Mouse (Mus musculus): ENCODE measurements at regions not wholly inside any gene's neighbourhood (a gene's known extent, or its start where the extent isn't known, plus 50 kb on each side); places are given as distances from the start of the nearest gene placed in this dataset.

GRCm38 (mm10) chr3:15194362-15194761 lies 137.7 kb downstream of the Gm9733 start:
- intact Hi-C loops (cut with DNase I): loop anchor here (5.0 kb wide), 1 partner anchor 517 kb away; no protein-coding TSS in a partner anchor
- DNase-seq: peak; percentile 75

- DNase-seq: no peak
- intact Hi-C loops (cut with DNase I): loop anchor here (5.0 kb wide), 1 partner anchor 324 kb away; no protein-coding TSS in a partner anchor
Observed at GRCm38 (mm10) chr3:15196101-15196500, 136.0 kb downstream of the Gm9733 start.

- no peak for DNase-seq
- intact Hi-C loops (cut with DNase I): loop anchor here (5.0 kb wide), 1 partner anchor 326 kb away; no protein-coding TSS in a partner anchor
Observed at GRCm38 (mm10) chr3:15198086-15198485, 134.0 kb downstream of the Gm9733 start.

DNA sequence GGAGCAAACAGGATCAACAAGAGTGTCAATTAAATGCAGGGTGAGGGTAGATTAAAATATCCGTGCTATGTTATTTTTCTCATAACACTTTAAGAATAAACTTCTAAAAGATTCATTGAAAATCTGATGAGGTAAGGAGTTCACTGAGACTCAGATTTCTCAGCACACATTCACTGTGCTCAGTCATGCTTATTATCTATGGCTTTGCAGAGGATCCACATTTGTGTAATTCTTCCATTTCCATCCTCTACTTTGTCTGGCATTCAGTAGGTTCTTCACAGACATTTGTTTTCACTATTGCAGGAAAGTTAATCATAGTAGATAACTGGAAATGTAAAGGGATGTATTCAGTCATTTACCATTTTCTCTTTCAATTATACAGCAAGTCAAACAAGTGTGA lies 131.8 kb downstream of the Gm9733 start:
- intact Hi-C loops (cut with DNase I): no loop called here
- no peak for DNase-seq

DNA sequence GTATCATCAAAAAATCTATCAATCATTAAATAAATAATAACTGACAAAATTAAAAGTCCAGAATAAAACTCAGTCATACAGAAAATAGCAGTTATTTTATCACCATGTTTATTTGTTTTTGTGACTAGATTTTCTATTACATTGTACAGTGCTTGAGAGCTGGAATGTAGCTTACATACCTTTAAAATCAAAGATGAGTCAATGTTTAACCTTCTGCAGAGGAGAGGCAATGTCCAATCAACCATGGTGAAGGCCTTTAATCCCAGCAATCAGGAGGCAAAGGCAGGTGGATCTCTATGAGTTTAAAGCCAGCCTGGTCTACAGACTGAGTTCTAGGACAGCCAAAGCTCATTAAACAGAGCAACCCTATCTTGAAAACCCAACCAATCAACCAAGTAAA lies 131.1 kb downstream of the Gm9733 start:
- DNase-seq: no peak
- intact Hi-C loops (cut with DNase I): no loop called here

DNA sequence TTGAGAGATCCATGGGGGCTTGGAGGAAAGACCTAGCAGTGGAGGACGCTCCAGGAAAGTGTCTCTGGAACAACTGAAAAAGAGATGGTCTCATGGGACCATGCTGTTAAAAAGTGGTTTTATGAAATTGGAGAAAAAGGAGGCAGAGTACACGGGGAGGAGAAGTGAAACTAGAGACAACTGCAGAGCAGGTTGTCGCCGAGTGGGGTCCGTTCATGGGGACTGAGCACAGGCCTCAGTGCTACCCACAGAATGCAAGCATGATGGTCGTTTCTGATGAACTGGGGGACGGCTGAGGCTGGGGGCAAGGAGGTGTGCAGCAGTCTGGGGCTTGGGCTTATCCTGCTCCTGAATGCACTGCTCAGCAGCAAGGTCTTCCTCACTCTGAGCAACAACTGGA lies 129.3 kb downstream of the Gm9733 start:
- DNase-seq: no peak
- intact Hi-C loops (cut with DNase I): no loop called here

DNA sequence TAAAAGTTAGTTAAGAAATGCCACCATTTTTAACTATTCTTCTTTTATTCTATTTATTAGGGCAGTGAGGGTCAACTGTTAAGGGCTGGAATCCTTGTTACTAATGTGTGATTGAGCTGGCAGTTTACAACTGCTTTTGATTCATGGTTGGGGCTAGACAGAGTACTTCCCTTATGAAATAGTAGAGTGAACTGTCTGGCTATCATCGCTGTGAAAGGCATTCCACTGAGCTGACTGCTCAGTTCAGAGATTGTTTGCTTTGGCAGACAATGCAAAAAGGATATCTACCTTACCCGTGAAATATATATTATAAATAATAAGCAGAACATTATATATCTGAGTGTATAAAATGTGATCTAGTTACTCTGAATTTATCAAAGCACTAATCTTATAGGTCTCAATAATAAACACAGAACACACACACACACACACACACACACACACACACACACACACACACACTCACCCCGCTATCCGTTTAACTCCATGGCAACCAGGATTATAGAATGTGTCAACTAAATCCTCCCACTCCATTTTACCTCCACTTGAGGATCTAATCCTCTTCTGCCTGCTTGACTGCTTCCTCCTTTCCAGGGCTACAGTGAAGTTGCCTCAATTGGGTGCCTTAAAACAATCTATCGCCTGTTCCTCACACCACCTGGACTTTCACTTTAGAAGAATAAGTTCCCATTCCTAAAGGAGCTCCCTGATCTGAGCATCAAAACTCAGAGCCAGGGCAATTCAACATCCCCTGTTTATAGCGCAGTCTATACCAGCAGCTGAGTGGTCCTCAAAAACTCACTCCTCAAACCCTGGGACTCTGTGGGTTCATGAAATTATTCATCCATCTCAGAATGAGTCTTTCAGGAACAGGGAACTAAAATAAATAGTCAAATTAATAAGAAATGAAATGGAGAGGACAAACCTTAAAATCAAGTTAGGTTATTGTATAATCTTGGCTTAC lies 126.6 kb downstream of the Gm9733 start:
- no peak for DNase-seq
- intact Hi-C loops (cut with DNase I): no loop called here

GRCm38 (mm10) chr3:15212357-15212756 lies 119.7 kb downstream of the Gm9733 start:
- intact Hi-C loops (cut with DNase I): no loop called here
- no peak for DNase-seq

DNA sequence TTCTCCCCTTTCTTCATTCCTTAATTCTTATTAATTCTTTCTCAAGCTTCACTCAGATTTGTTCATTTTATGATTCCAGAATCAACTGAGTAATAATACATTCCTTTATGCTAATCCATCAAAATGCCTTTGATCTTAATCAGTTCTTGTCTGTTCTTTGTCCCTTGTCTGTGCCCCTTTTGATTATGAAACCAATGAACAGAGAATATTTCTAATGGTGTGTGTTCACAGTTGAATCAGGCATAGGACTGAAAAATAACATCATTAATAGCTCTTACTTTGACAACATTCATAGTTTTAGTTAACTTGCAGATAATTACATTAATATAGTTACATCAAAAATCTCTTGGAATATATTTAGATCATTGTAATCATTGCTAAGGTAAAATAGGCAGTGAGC lies 114.5 kb downstream of the Gm9733 start:
- DNase-seq: no peak
- intact Hi-C loops (cut with DNase I): no loop called here

GRCm38 (mm10) chr3:15219275-15219674 lies 112.8 kb downstream of the Gm9733 start:
- no peak for DNase-seq
- intact Hi-C loops (cut with DNase I): no loop called here

DNA sequence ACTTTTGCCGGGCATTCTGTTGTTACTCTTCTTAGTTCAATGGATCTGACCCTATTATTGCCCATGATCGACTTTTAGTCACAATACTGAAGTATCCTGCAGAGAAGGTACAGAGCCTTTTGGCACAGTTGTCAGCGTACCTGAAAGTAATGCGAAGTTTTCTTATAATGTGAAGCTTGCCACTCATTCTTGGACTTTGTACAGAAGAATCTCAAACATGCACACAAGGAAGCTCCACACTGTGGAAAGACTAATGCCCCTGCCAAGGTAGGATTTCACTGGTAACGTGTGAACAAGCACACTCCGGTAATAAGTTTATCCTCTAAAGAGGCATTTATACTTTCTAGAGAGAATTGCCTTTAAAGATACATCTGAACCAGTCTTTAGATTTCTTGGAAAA lies 108.8 kb downstream of the Gm9733 start:
- intact Hi-C loops (cut with DNase I): no loop called here
- no peak for DNase-seq

DNA sequence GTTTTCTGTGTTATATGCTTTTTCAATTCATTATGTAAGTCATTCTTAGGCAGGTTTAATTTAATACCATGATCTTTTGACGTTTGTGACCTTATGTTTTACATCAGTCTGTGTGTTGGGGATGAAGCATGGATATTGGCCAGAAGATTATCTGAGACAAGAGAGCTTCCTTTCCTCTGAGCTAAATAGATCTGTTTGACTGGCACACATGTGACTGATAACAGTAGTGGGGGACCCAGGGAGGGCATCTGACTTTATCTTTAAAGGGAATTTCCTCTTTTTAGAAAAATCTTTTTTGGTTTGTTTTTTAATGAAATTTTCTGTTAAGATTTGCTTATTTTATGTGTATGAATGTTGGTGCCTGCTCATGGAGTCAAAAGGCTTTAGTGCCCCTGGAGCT lies 107.7 kb downstream of the Gm9733 start:
- no peak for DNase-seq
- intact Hi-C loops (cut with DNase I): no loop called here

DNA sequence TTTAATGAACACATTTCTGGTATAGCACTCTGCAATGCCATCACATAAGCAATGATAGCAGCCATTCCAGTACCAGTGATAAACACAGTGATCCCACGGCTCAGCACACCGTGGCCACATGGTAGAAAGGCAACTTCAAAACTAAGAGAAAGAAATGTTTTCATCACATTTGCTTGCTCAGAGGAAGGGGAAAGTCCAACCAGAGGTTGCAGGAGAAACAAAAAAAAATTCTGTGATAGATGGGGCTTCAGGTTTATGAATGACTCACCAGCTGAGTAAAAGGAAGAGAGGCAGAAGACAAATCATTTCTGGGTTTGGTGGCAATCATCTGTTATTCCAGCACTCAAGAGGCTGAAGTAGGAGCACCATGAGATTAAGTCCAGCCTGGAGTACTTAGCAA lies 103.5 kb downstream of the Gm9733 start:
- DNase-seq: no peak
- intact Hi-C loops (cut with DNase I): no loop called here

DNA sequence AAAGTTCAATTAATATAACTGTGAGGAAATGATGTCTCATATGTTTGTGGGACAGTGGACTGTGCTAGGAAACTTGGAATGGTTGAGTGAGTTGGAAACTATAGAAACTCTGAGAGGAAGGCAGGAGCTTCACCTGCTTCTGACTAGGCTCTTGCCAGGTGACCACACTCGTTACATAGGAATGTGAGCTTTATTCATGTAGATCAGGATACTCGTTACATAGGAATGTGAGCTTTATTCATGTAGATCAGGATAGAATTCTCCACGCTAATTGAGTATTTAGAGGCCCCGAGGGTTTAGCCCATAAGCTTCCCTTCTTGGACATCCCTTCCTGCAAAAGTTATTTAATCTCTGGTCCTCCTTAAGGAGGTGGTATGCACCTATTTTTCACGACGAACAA lies 101.9 kb downstream of the Gm9733 start:
- no peak for DNase-seq
- intact Hi-C loops (cut with DNase I): no loop called here

- intact Hi-C loops (cut with DNase I): no loop called here
- no peak for DNase-seq
Observed at GRCm38 (mm10) chr3:15231433-15231832, 100.7 kb downstream of the Gm9733 start.

DNA sequence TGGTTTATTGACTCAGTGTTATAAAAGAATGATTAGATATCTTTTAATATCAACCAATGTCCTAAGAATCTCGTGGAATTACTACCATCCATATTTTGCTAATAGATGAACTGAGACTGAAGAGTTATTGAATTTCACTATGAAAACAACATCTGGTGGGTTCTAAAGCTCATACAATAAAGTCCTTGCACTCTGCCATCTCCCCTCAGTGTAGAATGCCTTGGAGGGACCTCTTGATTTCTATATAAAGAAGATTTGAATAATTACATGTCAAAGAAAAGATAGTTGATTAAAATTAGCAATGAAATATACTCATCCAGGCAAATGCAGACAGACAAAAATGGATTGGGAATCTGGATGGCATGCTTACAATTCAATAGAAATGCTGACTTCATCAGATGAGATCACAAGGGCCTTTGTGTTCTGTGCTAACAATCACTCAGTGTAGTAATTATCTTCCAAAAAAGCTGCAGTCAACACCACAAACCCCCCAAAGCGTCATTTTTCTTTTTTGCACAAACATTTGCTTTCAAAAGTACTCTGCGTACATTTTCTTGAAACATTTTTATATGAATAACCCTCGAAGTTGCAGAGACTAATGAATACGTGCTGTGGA lies 94.2 kb downstream of the Gm9733 start:
- no peak for DNase-seq

DNA sequence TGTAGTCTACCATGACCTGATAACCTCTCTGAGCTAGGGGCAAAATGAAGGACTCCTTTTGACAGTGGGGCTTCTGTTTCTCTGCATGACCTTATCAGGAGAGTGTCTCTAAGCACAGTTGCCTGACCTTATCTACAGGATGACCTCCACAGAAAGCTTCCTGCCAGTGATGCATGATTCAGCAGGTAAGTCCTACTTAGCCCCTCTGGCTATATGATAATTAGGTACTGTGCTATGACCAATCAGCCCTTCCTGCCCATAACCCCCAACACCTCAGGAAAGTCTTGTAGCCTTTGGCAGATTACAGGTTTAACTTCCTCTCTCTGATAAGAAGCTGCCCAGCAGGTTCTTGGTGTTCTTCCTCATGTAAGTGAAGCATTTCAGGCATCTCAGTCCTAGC lies 89.7 kb downstream of the Gm9733 start:
- DNase-seq: no peak
- intact Hi-C loops (cut with DNase I): loop anchor here (5.0 to 10.0 kb wide), 3 partner anchors 365 to 628 kb away; partner anchors contain the start of gene 1810022K09Rik

More for the DNA sequence above, 94.2 kb downstream of the Gm9733 start:
- intact Hi-C loops (cut with DNase I): no loop called here

DNA sequence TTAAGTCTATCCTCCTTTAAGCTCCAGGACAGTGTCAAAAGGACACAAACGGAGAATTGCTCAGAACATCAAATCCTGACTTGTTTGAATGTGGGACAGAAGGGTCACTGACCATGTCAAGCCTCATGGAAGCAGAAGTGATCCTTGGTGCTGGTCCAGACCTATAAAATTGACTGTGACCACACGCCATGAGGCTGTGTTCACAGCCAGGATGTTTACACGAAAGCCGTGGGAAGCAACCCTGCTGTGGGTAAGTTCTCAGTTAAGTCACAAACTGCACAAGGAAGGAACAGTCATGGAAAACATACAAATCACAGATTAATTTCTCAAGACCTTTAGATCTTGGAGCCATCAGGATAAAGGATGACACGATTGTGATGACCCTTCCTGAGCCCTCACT lies 88.5 kb downstream of the Gm9733 start:
- intact Hi-C loops (cut with DNase I): loop anchor here (5.0 to 10.0 kb wide), 3 partner anchors 366 to 629 kb away; partner anchors contain the start of gene 1810022K09Rik
- no peak for DNase-seq

GRCm38 (mm10) chr3:15244999-15245398 lies 87.1 kb downstream of the Gm9733 start:
- DNase-seq: no peak
- intact Hi-C loops (cut with DNase I): loop anchor here (5.0 to 10.0 kb wide), 3 partner anchors 368 to 630 kb away; partner anchors contain the start of gene 1810022K09Rik

Data from left cerebral cortex, postnatal 4 days (tissue).